Mouse (Mus musculus): ENCODE measurements around the gene Faf1. TPM values are rescaled to one million over a fixed set of nuclear protein-coding genes. Genes with fewer than 3 reads are reported as not detected.

Gene Faf1
- 106 TPM for polyA plus RNA-seq (2014; fragmentation: Illumina TruSeq; extraction: RNeasy Lipid Tissue Mini Kit (QIAGEN cat#74804); ENCODE audit: low read depth, low replicate concordance)

DNA sequence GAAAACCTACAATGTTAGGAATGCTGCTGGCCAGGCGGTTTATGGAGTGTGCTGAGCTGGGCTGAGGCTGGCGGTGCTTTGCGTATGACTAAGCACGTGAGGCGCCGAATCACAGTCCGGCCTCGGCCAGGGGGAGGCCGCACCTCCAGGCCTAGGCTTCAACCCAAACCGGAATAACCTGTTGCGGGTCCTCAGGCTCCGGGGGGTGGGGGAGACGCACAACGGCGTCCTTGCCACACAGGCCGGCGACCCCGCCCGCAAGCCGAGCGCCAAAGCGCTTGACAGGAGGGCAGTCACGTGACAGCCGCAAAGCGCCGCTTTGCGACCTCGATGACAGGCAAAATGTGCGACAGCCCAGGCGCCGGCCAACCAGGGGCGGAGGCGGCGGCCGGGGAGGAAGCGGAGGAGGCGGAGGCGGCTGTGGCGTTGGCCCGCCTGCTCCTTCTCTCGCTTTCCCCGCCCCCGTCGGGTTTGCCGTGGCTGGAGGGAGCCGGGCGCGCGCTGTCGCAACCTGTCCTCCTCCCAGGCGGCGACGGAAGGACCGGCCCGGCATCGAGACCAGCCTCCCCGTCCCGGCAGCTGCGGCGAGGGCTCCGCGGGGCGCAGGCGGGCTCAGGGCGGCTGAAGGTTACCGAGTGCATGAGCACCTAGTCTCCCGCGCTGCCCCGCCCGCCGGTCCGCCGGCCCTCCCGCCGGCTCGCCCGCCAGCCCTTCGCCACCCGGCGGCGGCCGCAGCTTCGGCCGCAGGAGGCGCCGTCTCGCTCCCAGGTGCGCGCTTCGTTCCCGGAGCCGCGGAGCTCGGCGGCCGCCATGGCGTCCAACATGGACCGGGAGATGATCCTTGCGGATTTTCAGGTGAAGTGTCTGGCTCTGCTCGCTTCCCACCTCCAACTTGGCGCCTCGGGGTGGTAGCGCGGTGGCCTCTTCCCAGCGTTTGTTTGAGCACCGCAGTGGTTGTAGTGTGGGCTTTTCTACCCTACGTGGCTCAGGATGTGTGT lies at the start of gene Faf1:
TSS of gene Faf1 (plus strand) at position 371 of the 998 bp plus-strand sequence.

GRCm38 (mm10) chr4:109666461-109667269 lies 9.7 kb upstream of the Faf1 start, which contains the start of gene Cdkn2c:
Gene Cdkn2c (minus strand): TSS chr4:109667189.

DNA sequence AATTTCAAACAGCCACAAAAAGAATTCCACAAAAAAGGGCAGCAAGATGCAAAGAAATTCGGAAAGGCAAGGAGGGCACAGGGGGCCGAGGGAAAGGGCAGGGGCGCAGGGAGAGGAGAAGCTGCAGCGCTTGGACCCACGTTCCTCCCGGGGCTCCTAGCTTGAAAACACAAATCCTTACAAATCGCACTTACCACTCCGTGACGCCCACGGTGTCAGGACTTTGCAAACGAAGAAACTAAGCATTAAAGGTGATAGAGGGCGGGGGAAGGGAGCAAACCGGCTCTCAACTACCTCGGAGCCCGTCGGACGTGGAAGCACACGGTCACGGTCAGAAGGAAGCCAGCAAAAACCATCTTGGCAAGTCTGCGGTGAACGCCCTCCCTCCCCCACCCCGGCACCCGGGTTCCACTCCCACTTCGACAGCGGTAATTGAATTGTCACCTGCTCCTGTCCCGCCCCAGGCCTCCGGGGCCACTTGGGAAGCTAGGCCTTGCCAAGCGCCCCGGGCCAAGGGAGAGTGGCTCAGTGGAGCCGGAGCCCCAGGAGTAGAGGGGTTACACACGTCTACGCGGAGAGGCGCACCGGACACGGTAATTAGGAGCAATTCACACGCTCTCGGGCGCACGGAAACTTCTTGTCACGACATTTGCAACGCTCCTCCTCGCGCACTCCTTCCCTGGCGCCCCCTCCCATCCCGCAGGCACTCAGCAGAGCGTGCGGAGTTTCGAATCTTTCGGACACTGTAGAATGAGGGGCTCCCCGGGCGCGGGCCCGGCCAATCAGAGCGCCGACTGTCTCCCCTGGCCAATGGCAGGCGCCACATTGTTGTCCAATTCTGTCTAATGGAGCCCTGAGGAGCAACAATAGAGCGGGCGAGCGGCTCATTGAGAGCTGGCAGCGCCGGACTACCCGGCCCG lies 301.0 kb downstream of the Faf1 start, which contains the start of gene Dmrta2:
TSS of gene Dmrta2 (plus strand) at position 906 of the 920 bp plus-strand sequence.

Other genes starting within 250 kb of the Faf1 start
- gene Rnf11, start 191.9 kb upstream of the Faf1 start, polyA plus RNA-seq (2014; fragmentation: Illumina TruSeq; extraction: RNeasy Lipid Tissue Mini Kit (QIAGEN cat#74804); ENCODE audit: low read depth, low replicate concordance), result 1,306 TPM
- gene 4930522H14Rik, start 145.3 kb upstream of the Faf1 start, polyA plus RNA-seq (2014; fragmentation: Illumina TruSeq; extraction: RNeasy Lipid Tissue Mini Kit (QIAGEN cat#74804); ENCODE audit: low read depth, low replicate concordance), result not detected
- gene Cdkn2c, start 9.4 kb upstream of the Faf1 start, polyA plus RNA-seq (2014; fragmentation: Illumina TruSeq; extraction: RNeasy Lipid Tissue Mini Kit (QIAGEN cat#74804); ENCODE audit: low read depth, low replicate concordance), result 57.1 TPM

All from adrenal gland, adult 10 weeks (tissue).